Mouse (Mus musculus) G1E (cell line): ENCODE results near the gene Elovl1. TPM values are rescaled to one million over a fixed set of nuclear protein-coding genes. Genes with fewer than 3 reads are reported as not detected.

Source experiments
- ATAC-seq: 2 replicates; pipeline ENCODE4 v1.8.0; 2016; ENCODE audit warnings: mild to moderate bottlenecking; ENCODE audit not compliant: insufficient number of reproducible peaks, poor library complexity, low FRiP score, severe bottlenecking; ENCODE audit errors: extremely low read depth
- DNase-seq: peaks from one replicate; pipeline ENCODE4 v3.0.0; 2012; ENCODE audit warnings: low spot score
- H3K27me3 ChIP-seq: 2 replicates; pipeline ENCODE4 v1.6.1; 2012; ENCODE audit warnings: mild to moderate bottlenecking, low read length, inconsistent platforms; ENCODE audit not compliant: insufficient read depth
- H3K36me3 ChIP-seq: replicated peaks from 2 replicates; pipeline ENCODE3; 2012; ENCODE audit warnings: mild to moderate bottlenecking, inconsistent platforms
- H3K4me1 ChIP-seq: 2 replicates; pipeline ENCODE4 v1.6.1; 2012; ENCODE audit warnings: low read depth, low read length, inconsistent platforms, mixed read lengths; ENCODE audit not compliant: insufficient read depth
- H3K4me3 ChIP-seq: 2 replicates; pipeline ENCODE4 v1.5.1; 2012; ENCODE audit warnings: low read depth, mild to moderate bottlenecking, inconsistent platforms, low read length, moderate library complexity, mixed read lengths
- H3K9me3 ChIP-seq: replicated peaks from 2 replicates; pipeline ENCODE4 v1.6.1; 2012; ENCODE audit warnings: inconsistent platforms
- CTCF ChIP-seq: IDR thresholded peaks from 2 replicates; pipeline ENCODE4 v1.5.1; 2012; ENCODE audit warnings: low read depth, low read length, inconsistent platforms, mixed read lengths
- GATA1 ChIP-seq: IDR thresholded peaks from 2 replicates; pipeline ENCODE4 v1.6.1; 2012; ENCODE audit warnings: borderline replicate concordance, low read length, inconsistent platforms, mixed read lengths
- GATA2 ChIP-seq: IDR thresholded peaks from 2 replicates; pipeline ENCODE4 v1.6.1; 2012; ENCODE audit warnings: low read depth, low read length, inconsistent platforms, borderline replicate concordance
- POLR2AphosphoS5 ChIP-seq: IDR thresholded peaks from 2 replicates; pipeline ENCODE4 v1.6.1; 2012; ENCODE audit warnings: low read depth, low read length, inconsistent platforms; ENCODE audit not compliant: insufficient replicate concordance
- TAL1 ChIP-seq: conservative IDR thresholded peaks from 2 replicates; pipeline ENCODE4 v1.6.1; 2012; ENCODE audit warnings: low read depth, low read length, inconsistent platforms, mixed read lengths
- polyA plus RNA-seq: library from polyadenylated mRNA; stranded (reverse); fragments of >175 nt; gene quantifications from 2 replicates; pipeline ENCODE4 v1.2.3, GENCODE M21; 2012
- total RNA-seq, 2 experiments: library from RNA; stranded (forward) in 1 of 2; stranded (reverse) in 1 of 2; fragments of 200-1000 nt in 1 of 2; fragments of >200 nt in 1 of 2; fragmentation: Nextera tagmentation in 1 of 2; gene quantifications; 2 replicates each; pipeline ENCODE4 v1.2.3; 2014 to 2017

Gene Elovl1
- total and polyA plus RNA-seq, 3 experiments = 82.4 to 117 (median 95.3) TPM

- no peak overlapping the region for H3K4me3 ChIP-seq
- H3K27me3 ChIP-seq = no peaks in the 10 kb centered on the region
- no peak for DNase-seq
- no peak for ATAC-seq
- H3K9me3 ChIP-seq = no peaks in the 10 kb centered on the region
- TF ChIP-seq TAL1 = no peak
- no peak for TF ChIP-seq POLR2AphosphoS5
- no peak for TF ChIP-seq CTCF
- TF ChIP-seq GATA1 = no peak
- TF ChIP-seq GATA2 = no peak
- peaks cover 30% of the 10 kb centered on the region for H3K4me1 ChIP-seq
- peaks cover 84% of the 10 kb centered on the region for H3K36me3 ChIP-seq
Measured at GRCm38 (mm10) chr4:118413553-118413952, 14.3 kb upstream of the Elovl1 start.

GRCm38 (mm10) chr4:118415779-118416178 is 12.1 kb upstream of the Elovl1 start:
- Histone ChIP-seq H3K36me3 (peaks cover 98% of the 10 kb centered on the region), H3K4me1 (peaks cover 18% of the 10 kb centered on the region), H3K4me3 (no peak overlapping the region), H3K27me3 (no peaks in the 10 kb centered on the region), H3K9me3 (no peaks in the 10 kb centered on the region)
- ATAC-seq = no peak
- TF ChIP-seq POLR2AphosphoS5 (no peak), GATA1 (no peak)
- no peak for DNase-seq

- ATAC-seq (no peak), DNase-seq (no peak)
- H3K4me1 ChIP-seq = peaks cover 16% of the 10 kb centered on the region; the same call in 1 of the 2 replicates
- no peaks in the 10 kb centered on the region for H3K9me3 ChIP-seq
- no peak overlapping the region for H3K4me3 ChIP-seq
- peaks cover 98% of the 10 kb centered on the region for H3K36me3 ChIP-seq
- no peak for TF ChIP-seq GATA2
- TF ChIP-seq POLR2AphosphoS5 = no peak
- TF ChIP-seq GATA1 = no peak
- TF ChIP-seq TAL1 = no peak
- TF ChIP-seq CTCF = no peak
- H3K27me3 ChIP-seq = no peaks in the 10 kb centered on the region
Measured at GRCm38 (mm10) chr4:118416329-118416728, 11.6 kb upstream of the Elovl1 start.

- Histone ChIP-seq H3K4me3 (no peak overlapping the region), H3K36me3 (peaks cover 98% of the 10 kb centered on the region), H3K4me1 (peaks cover 15% of the 10 kb centered on the region; the same call in 1 of the 2 replicates), H3K27me3 (no peaks in the 10 kb centered on the region), H3K9me3 (no peaks in the 10 kb centered on the region)
- DNase-seq (no peak), ATAC-seq (no peak)
- TF ChIP-seq TAL1 (no peak), GATA1 (no peak), GATA2 (no peak), CTCF (no peak), POLR2AphosphoS5 (no peak)
Measured at GRCm38 (mm10) chr4:118417112-118417797, 10.6 kb upstream of the Elovl1 start.

- DNase-seq (no peak), ATAC-seq (no peak)
- H3K9me3 ChIP-seq = no peaks in the 10 kb centered on the region
- H3K4me3 ChIP-seq = no peak overlapping the region
- peaks cover 43% of the 10 kb centered on the region for H3K4me1 ChIP-seq
- H3K36me3 ChIP-seq = peaks cover 70% of the 10 kb centered on the region
- H3K27me3 ChIP-seq = no peaks in the 10 kb centered on the region
- TF ChIP-seq POLR2AphosphoS5 (no peak), TAL1 (no peak), GATA2 (no peak), GATA1 (no peak), CTCF (no peak)
Measured at GRCm38 (mm10) chr4:118421384-118421783, 6.5 kb upstream of the Elovl1 start.

- H3K27me3 ChIP-seq = no peaks in the 10 kb centered on the region
- peak; percentile 61 for ATAC-seq
- H3K4me1 ChIP-seq = peaks cover 60% of the 10 kb centered on the region
- peaks cover 51% of the 10 kb centered on the region for H3K36me3 ChIP-seq
- DNase-seq = peak; percentile 48
- no peak for TF ChIP-seq CTCF
- no peak for TF ChIP-seq GATA1
- TF ChIP-seq TAL1 = peak; percentile 81
- TF ChIP-seq GATA2 = no peak
- TF ChIP-seq POLR2AphosphoS5 = no peak
- no peaks in the 10 kb centered on the region for H3K9me3 ChIP-seq
- H3K4me3 ChIP-seq = peak overlapping the region; percentile 9; the same call in 1 of the 2 replicates
Measured at GRCm38 (mm10) chr4:118424541-118425160, 3.2 kb upstream of the Elovl1 start.
